Comparison of ENCODE assay signal across 24 mouse cellular contexts in the genomic region with DNA sequence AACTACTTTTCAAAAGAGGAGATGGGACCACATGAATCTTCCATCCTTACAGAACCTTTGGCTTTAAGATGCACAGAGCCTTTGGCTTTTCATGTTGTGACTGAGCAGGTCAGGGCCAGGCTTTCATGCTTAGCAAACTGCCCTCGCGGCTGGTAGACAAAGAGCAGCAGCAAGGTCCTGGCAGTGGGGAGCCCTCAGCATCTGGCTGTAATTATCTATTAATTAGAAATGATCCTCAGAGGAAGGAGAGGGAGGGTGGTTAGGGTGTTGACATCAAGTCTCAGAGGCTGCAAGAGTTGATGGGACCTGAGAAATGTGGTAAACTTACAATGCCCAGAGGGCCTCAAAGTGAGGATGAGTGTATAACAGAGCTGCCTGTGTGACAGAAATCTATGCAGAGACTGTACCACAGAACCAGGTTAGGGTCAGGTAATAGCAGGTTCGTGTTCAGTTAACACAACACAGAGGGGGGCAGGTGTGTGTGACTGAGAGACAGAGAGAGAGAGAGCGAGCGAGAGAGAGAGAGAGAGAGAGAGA.
DNase-seq lines count a peak whose midpoint lies in the region; ATAC-seq and TF ChIP-seq lines count a peak whose summit lies in the region.
"Had no signal": no experiment of that assay in that cellular context is flagged by ENCODE, and none has a peak within 500 bp of the region (broad histone marks: within the 10 kb centered on the region; RNA-seq: fewer than 3 reads in every experiment).

No protein-coding gene starts in this region.

- WGBS in hindbrain, embryonic 10.5 days, result 65% methylated on average over 5 of the region's 5 CpGs
- 58% methylated on average over 5 of the region's 5 CpGs for WGBS in hindbrain, postnatal 0 days
- WGBS in limb, embryonic 11.5 days, result 31% methylated on average over 5 of the region's 5 CpGs
- 78% methylated on average over 5 of the region's 5 CpGs for WGBS in intestine, embryonic 16.5 days

- no peaks in the 10 kb centered on the region for H3K36me3 ChIP-seq in hindbrain, embryonic 10.5 days
- H3K36me3 ChIP-seq in hindbrain, postnatal 0 days (ENCODE audit: insufficient read depth, low read length), result no peaks in the 10 kb centered on the region
- no peaks in the 10 kb centered on the region for H3K36me3 ChIP-seq in limb, embryonic 11.5 days (ENCODE audit: control insufficient read depth, insufficient read depth, low read length)
- no peaks in the 10 kb centered on the region for H3K36me3 ChIP-seq in intestine, embryonic 16.5 days (ENCODE audit: control insufficient read depth, insufficient read depth, low read length)
- H3K36me3 ChIP-seq: heart, embryonic 13.5 days; hindbrain, embryonic 15.5 days; limb, embryonic 13.5 days; liver, embryonic 12.5 days; neural tube, embryonic 15.5 days had no signal

- peaks cover 6% of the 10 kb centered on the region; the same call in 1 of the 2 replicates for H3K4me1 ChIP-seq in hindbrain, embryonic 10.5 days (replicated peaks)
- no peaks in the 10 kb centered on the region for H3K4me1 ChIP-seq in hindbrain, postnatal 0 days (ENCODE audit: insufficient read depth, low read length)
- H3K4me1 ChIP-seq in limb, embryonic 11.5 days (ENCODE audit: control insufficient read depth, insufficient read depth, low read length), result no peaks in the 10 kb centered on the region
- no peaks in the 10 kb centered on the region for H3K4me1 ChIP-seq in intestine, embryonic 16.5 days (ENCODE audit: control insufficient read depth, insufficient read depth, low read length)
- H3K4me1 ChIP-seq: heart, embryonic 13.5 days; hindbrain, embryonic 15.5 days; liver, embryonic 12.5 days; neural tube, embryonic 15.5 days had no signal

- TF ChIP-seq POLR2A in brain, embryonic 14.5 days (IDR thresholded peaks at IDR 0.05; ENCODE audit: borderline replicate concordance, extremely low read depth, insufficient read depth, insufficient read length, poor library complexity, severe bottlenecking), result no peak

- no peak overlapping the region for H3K4me3 ChIP-seq in hindbrain, embryonic 10.5 days
- H3K4me3 ChIP-seq in hindbrain, postnatal 0 days (ENCODE audit: low read length), result no peak overlapping the region
- no peak overlapping the region for H3K4me3 ChIP-seq in limb, embryonic 11.5 days (ENCODE audit: low read depth, low read length)
- H3K4me3 ChIP-seq in intestine, embryonic 16.5 days (ENCODE audit: low read length), result no peak overlapping the region
- H3K4me3 ChIP-seq: heart, adult 2 months; heart, embryonic 13.5 days; hindbrain, embryonic 15.5 days; layer of hippocampus, adult 2 months; limb, embryonic 13.5 days; liver, embryonic 12.5 days; neural tube, embryonic 15.5 days had no signal

- H3K4me2 ChIP-seq in hindbrain, postnatal 0 days (ENCODE audit: low read depth, low read length), result no peak overlapping the region
- H3K4me2 ChIP-seq in limb, embryonic 11.5 days (ENCODE audit: low read depth, severe bottlenecking), result no peak overlapping the region
- no peak overlapping the region for H3K4me2 ChIP-seq in intestine, embryonic 16.5 days (ENCODE audit: low read depth, low read length)
- H3K4me2 ChIP-seq: heart, embryonic 13.5 days; hindbrain, embryonic 15.5 days; limb, embryonic 13.5 days; liver, embryonic 12.5 days; neural tube, embryonic 15.5 days had no signal

- no peaks in the 10 kb centered on the region for H3K27me3 ChIP-seq in hindbrain, embryonic 10.5 days (ENCODE audit: insufficient read depth, poor library complexity, severe bottlenecking)
- no peaks in the 10 kb centered on the region for H3K27me3 ChIP-seq in hindbrain, postnatal 0 days (ENCODE audit: insufficient read depth, low read length)
- H3K27me3 ChIP-seq in limb, embryonic 11.5 days (ENCODE audit: control insufficient read depth, insufficient read depth, low read length), result no peaks in the 10 kb centered on the region
- no peaks in the 10 kb centered on the region for H3K27me3 ChIP-seq in intestine, embryonic 16.5 days (replicated peaks; ENCODE audit: control insufficient read depth, insufficient read depth, low read length)
- H3K27me3 ChIP-seq: heart, embryonic 13.5 days; hindbrain, embryonic 15.5 days; limb, embryonic 13.5 days; liver, embryonic 12.5 days; neural tube, embryonic 15.5 days had no signal

- 0 out of 2 replicates have a peak overlapping the region, but pooled peaks have one; percentile 12 for H3K27ac ChIP-seq in hindbrain, embryonic 10.5 days
- no peak overlapping the region for H3K27ac ChIP-seq in hindbrain, postnatal 0 days
- no peak overlapping the region for H3K27ac ChIP-seq in limb, embryonic 11.5 days (replicated peaks; ENCODE audit: low read depth, low read length)
- H3K27ac ChIP-seq in intestine, embryonic 16.5 days (ENCODE audit: low read length), result no peak overlapping the region
- H3K27ac ChIP-seq: heart, adult 2 months; heart, embryonic 13.5 days; hindbrain, embryonic 15.5 days; layer of hippocampus, adult 2 months; limb, embryonic 13.5 days; liver, embryonic 12.5 days; neural tube, embryonic 15.5 days had no signal

- no peak for TF ChIP-seq CTCF in hindbrain, postnatal 0 days (IDR thresholded peaks at IDR 0.05; ENCODE audit: low read depth)
- no peak for TF ChIP-seq CTCF in brain, embryonic 14.5 days (IDR thresholded peaks at IDR 0.05; ENCODE audit: borderline replicate concordance, extremely low read depth, insufficient read depth, insufficient read length)

- peak; percentile 28 for DNase-seq in hindbrain, embryonic 10.5 days (ENCODE audit: low spot score)
- no peak for DNase-seq in hindbrain, postnatal 0 days (ENCODE audit: low spot score)
- DNase-seq in brain, embryonic 14.5 days (ENCODE audit: low read depth), result peak; percentile 20
- peak; percentile 19 for DNase-seq in embryo, embryonic 9.5 days (ENCODE audit: extremely low spot score)
- DNase-seq in limb, embryonic 11.5 days (ENCODE audit: low spot score), result peak; percentile 49
- DNase-seq in Muller cell, postnatal 12 days (ENCODE audit: inconsistent ontology term), result no peak
- DNase-seq: cerebellum, adult 11-12 months; cerebellum, postnatal 14 days; gastrocnemius, postnatal 25 days; heart, adult 2 months; heart, postnatal 14 days; kidney, postnatal 25 days; lung, adult 18-20 months; lung, postnatal 14 days had no signal

- H3K9me3 ChIP-seq in hindbrain, embryonic 10.5 days, result no peaks in the 10 kb centered on the region
- H3K9me3 ChIP-seq in hindbrain, postnatal 0 days (ENCODE audit: low read length), result no peaks in the 10 kb centered on the region
- no peaks in the 10 kb centered on the region for H3K9me3 ChIP-seq in limb, embryonic 11.5 days (ENCODE audit: control insufficient read depth, low read length)
- no peaks in the 10 kb centered on the region for H3K9me3 ChIP-seq in intestine, embryonic 16.5 days (ENCODE audit: control insufficient read depth, low read length)
- H3K9me3 ChIP-seq: heart, embryonic 13.5 days; hindbrain, embryonic 15.5 days; limb, embryonic 13.5 days; liver, embryonic 12.5 days; neural tube, embryonic 15.5 days had no signal

- ATAC-seq in hindbrain, postnatal 0 days, result no peak
- ATAC-seq in limb, embryonic 11.5 days (ENCODE audit: insufficient number of reproducible peaks, low FRiP score, low TSS enrichment, low read depth), result no peak
- no peak for ATAC-seq in intestine, embryonic 16.5 days
- ATAC-seq: CD4-positive, CD25-positive, alpha-beta regulatory T cell, adult 4 months; forebrain, embryonic 16.5 days; intestine, postnatal 0 days; liver, embryonic 12.5 days had no signal

- H3K9ac ChIP-seq in hindbrain, postnatal 0 days (replicated peaks; ENCODE audit: low read length), result no peak overlapping the region
- H3K9ac ChIP-seq in limb, embryonic 11.5 days (ENCODE audit: low read length), result no peak overlapping the region
- no peak overlapping the region for H3K9ac ChIP-seq in intestine, embryonic 16.5 days (ENCODE audit: low read depth, low read length)
- H3K9ac ChIP-seq: heart, embryonic 13.5 days; hindbrain, embryonic 15.5 days; limb, embryonic 13.5 days; liver, embryonic 12.5 days; neural tube, embryonic 15.5 days had no signal

Comparison
In these comparisons a context has a peak if more than half of its experiments do, and no peak if none do; other contexts are left out.
1. DNase-seq: peak in hindbrain, embryonic 10.5 days (single experiment), brain, embryonic 14.5 days (single experiment), embryo, embryonic 9.5 days (single experiment) and limb, embryonic 11.5 days (single experiment); none in hindbrain, postnatal 0 days (single experiment) and Muller cell, postnatal 12 days (single experiment).